Mouse (Mus musculus): Measurements from ENCODE around the gene Col4a2. TPM values are rescaled to one million over a fixed set of nuclear protein-coding genes. Genes with fewer than 3 reads are reported as not detected.

Gene Col4a2
- polyA plus RNA-seq (2015; fragmentation: Nextera tagmentation; extraction: Ambion mirVana), result 28.6 and 39.1 TPM in 2 replicates

DNA sequence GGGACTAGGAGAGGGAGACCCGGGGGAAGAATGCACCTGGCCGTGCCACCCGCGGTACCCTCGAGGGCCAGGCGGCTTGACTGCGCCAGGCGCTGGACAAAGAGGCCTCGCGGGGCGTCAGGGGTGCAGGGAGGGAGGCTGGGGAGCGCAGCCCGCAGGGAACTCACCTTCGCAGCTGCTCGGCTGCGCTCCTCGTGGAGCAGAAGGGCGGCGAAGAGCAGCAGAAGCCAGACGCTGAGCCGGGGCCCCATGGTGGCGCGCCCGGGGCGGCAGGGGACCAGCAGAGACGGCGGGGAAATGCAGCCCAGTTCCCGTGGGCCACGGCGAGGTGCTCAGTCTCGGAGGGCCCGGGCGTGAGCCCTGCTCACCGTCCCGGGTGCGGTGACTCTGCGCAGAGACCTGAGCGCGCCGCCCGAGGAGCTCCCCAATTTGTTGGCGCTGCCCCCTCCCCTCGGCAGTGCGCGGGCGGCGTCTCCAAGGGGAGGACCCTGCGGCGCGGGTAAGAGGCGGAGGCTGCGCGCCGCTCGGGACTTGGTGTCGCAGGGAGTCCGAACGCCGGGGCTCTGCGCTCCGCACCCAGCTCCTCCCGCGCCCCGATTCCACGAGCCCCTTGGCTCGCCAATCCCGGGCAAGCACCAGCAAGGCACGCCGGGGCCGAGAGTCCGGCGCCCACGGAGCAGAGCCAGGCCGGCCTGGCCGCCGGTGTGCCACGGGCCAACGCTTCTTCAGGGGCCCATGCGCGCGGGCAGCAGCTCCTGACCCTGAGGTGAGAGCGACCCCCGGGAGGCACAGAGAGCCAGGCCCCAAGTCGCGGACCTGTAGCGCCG lies at the start of gene Col4a2, which contains the start of gene Col4a1:
Gene Col4a2 (plus strand): TSS at position 457 of the 827 bp plus-strand sequence.
Gene Col4a1 (minus strand): TSS at position 478 of the 827 bp plus-strand sequence.
- Histone ChIP-seq H3K4me2 (replicated peaks) (peak within 1 kb of the TSS; percentile 88), H3K4me1 (replicated peaks) (peaks cover 34% of the 10 kb centered on the region), H3K9me3 (no peaks in the 10 kb centered on the region), H3K4me3 (replicated peaks) (peak within 1 kb of the TSS; percentile 54), H3K27me3 (peaks cover 91% of the 10 kb centered on the region), H3K9ac (replicated peaks) (peak within 1 kb of the TSS; percentile 70), H3K27ac (no peak within 1 kb of the TSS), H3K36me3 (no peaks in the 10 kb centered on the region)
- ATAC-seq, result peak; percentile 60
- WGBS, result 0% methylated on average over 86 of the region's 87 CpGs

DNA sequence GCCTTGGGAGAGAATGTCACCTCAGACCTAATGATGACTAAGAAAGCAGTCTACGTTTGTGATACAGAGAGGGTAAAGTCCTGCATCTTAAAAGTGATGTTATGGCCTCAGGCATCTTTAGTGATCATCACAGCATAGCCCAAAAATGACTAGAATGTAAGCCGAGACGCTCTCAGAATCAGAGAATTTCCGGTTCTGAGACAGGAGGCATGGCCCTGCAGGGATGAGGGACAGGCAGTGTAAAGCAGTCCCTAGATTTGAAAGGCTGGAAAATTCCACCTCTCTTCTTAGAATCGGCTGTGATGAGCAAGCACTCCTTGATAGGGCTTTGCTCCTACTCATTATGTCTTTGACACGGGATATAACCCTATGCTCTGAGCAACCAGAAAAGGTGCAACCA lies 48.8 kb upstream of the Col4a2 start:
- WGBS, result 85% methylated on average over 6 of the region's 6 CpGs

DNA sequence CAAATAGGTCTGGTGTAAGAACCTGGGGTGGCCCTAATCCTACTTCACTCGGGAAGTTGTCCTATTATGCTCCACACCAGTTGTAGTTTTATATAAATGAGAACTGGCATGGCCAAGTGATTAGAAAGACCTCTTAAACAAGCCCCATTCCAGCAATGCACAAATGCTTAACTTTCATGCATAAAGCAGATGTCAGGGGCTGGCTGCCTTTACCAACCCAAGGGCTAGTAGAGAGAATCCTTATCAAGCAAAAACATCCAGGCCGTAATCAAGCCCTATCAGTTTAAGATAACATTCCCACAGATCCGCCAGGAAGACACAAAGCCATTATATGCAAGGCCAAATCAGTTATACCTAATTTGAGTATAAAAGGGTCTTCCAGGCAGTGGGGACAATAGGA lies 46.6 kb upstream of the Col4a2 start:
- Histone ChIP-seq H3K9ac (replicated peaks) (no peak overlapping the region), H3K27ac (no peak overlapping the region), H3K4me2 (replicated peaks) (no peak overlapping the region), H3K9me3 (no peaks in the 10 kb centered on the region), H3K36me3 (no peaks in the 10 kb centered on the region), H3K27me3 (no peaks in the 10 kb centered on the region), H3K4me3 (replicated peaks) (no peak overlapping the region), H3K4me1 (replicated peaks) (no peaks in the 10 kb centered on the region)
- 65% methylated on average over 3 of the region's 3 CpGs for WGBS
- no peak for ATAC-seq

More for the DNA sequence above, 48.8 kb upstream of the Col4a2 start:
- Histone ChIP-seq H3K27ac (no peak overlapping the region), H3K4me2 (replicated peaks) (no peak overlapping the region), H3K36me3 (no peaks in the 10 kb centered on the region), H3K9ac (replicated peaks) (no peak overlapping the region), H3K4me1 (replicated peaks) (0 out of 2 replicates have a peak, but pooled peaks cover 3% of the 10 kb centered on the region), H3K4me3 (replicated peaks) (no peak overlapping the region), H3K27me3 (no peaks in the 10 kb centered on the region), H3K9me3 (no peaks in the 10 kb centered on the region)
- ATAC-seq, result no peak

DNA sequence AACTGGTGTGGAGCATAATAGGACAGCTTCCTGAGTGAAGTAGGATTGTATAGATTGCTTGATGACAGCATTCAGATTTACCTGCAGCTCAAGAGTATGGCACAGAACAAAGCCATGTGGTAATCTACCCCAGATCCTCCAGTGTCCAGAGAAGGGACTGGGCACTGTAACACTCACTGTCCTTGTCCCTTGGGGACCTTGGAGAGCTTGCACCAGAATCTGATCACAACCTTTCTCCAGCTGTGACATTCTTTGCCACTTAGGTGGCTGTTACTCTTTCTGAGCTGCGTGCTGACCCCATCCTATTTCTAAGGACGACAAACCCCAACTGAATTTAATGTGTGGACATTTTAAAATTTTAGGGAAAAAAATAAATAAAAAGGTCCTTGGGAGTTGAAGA lies 46.1 kb upstream of the Col4a2 start:
- Histone ChIP-seq H3K4me3 (replicated peaks) (no peak overlapping the region), H3K4me2 (replicated peaks) (no peak overlapping the region), H3K9ac (replicated peaks) (no peak overlapping the region), H3K4me1 (replicated peaks) (no peaks in the 10 kb centered on the region), H3K36me3 (no peaks in the 10 kb centered on the region), H3K27ac (no peak overlapping the region), H3K27me3 (no peaks in the 10 kb centered on the region), H3K9me3 (no peaks in the 10 kb centered on the region)
- 93% methylated on average over 2 of the region's 2 CpGs for WGBS
- ATAC-seq, result no peak

DNA sequence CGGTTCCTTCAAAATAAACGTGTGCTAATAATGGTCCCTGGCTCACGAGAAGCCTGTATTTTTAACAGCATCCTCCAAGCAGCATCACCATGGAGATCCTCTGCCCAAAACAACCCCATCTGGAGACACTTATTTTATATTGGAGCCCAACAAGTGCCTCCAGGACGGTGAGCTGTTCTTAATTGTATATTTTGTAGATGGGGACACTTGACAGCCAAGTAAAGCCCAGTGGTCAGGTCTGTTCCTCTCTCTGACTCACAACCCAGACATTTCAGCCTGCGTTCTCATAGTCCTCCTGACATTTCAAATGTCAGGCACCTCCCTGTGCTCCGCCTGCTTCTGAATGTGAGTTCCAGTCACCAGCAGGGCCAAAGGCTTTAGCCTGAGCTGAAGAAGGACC lies 43.9 kb upstream of the Col4a2 start:
- H3K27ac ChIP-seq, result no peak overlapping the region
- no peak overlapping the region for H3K4me3 ChIP-seq (replicated peaks)
- no peaks in the 10 kb centered on the region for H3K9me3 ChIP-seq
- no peak overlapping the region for H3K4me2 ChIP-seq (replicated peaks)
- WGBS, result 86% methylated on average over 6 of the region's 6 CpGs
- no peaks in the 10 kb centered on the region for H3K4me1 ChIP-seq (replicated peaks)
- no peaks in the 10 kb centered on the region for H3K36me3 ChIP-seq
- H3K9ac ChIP-seq (replicated peaks), result no peak overlapping the region
- ATAC-seq, result no peak
- H3K27me3 ChIP-seq, result no peaks in the 10 kb centered on the region

DNA sequence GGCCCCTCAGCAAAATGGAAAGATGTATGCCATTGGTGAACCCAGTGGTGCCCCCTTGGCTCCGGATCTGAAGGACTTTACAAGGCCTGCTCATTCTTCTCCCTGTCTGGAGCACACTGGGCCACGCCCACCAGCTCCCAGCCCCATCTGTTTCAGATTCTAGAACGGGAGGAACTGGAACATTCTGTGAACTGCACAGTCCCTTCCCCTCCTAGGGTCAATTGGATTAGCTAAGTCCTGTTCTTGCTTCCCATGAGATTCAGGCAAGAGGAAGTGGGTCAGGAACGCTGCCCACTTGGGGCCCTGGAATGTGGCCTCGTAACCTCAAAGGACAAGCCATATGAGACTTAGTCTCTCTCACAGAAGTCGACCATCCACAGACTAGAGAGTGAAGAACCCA lies 41.8 kb upstream of the Col4a2 start:
- Histone ChIP-seq H3K27ac (no peak overlapping the region), H3K27me3 (no peaks in the 10 kb centered on the region), H3K9me3 (no peaks in the 10 kb centered on the region), H3K4me1 (replicated peaks) (no peaks in the 10 kb centered on the region), H3K4me3 (replicated peaks) (no peak overlapping the region), H3K9ac (replicated peaks) (no peak overlapping the region), H3K4me2 (replicated peaks) (no peak overlapping the region), H3K36me3 (no peaks in the 10 kb centered on the region)
- 79% methylated on average over 6 of the region's 6 CpGs for WGBS
- no peak for ATAC-seq

DNA sequence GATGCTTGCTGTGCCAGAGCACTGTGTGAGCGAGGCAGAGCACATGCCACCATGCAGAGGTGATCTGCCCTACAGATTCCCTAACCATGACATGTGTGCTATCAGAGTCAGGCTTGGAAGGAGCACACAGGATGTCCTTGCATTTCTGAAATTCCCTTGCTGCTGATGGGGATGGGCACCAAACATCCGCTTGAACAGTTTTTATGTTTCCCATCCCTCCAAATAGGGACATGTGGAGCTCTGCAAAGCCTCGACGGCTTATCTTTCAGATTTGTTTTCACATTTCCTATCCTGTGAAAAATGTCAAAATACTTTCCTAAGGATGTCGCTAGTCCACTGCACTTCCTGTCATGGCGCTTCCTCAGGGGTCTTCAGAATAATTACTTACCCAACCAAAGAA lies 40.4 kb upstream of the Col4a2 start:
- no peak overlapping the region for H3K4me2 ChIP-seq (replicated peaks)
- H3K4me1 ChIP-seq (replicated peaks), result no peaks in the 10 kb centered on the region
- H3K27ac ChIP-seq, result no peak overlapping the region
- no peaks in the 10 kb centered on the region for H3K27me3 ChIP-seq
- 89% methylated on average over 6 of the region's 6 CpGs for WGBS
- H3K9me3 ChIP-seq, result no peaks in the 10 kb centered on the region
- H3K36me3 ChIP-seq, result no peaks in the 10 kb centered on the region
- no peak overlapping the region for H3K4me3 ChIP-seq (replicated peaks)
- ATAC-seq, result no peak
- no peak overlapping the region for H3K9ac ChIP-seq (replicated peaks)

DNA sequence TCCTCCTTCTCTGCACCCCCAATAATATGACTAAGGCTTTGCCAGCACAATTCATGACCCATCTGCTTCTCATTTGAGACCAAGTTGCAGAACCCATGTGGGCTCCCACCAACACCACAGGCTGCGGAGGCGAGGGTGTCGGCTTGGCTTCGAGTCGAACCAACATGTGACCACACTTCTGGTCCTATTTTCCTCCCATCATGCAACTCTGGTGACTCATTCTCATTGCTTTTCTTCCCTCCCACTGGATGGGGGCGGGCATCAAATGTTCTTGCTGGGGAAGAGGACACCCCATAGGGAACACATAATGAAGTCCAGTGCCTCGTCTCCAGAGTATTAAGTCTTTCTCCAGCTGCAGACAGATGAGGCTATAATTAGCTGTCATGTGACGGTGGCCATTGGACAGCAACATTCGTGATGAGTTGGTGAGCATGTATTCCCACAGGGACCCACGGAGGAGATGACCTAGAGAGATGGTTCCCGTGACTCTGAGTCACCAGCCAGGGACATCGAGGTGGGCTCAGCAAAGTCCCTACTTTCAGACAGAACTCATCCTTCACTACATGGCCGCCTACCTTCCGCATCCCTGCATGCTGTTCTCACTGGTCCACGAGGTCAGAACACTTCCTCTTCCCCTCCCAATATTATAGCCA lies 39.0 kb upstream of the Col4a2 start:
- no peak overlapping the region for H3K27ac ChIP-seq
- no peak overlapping the region for H3K4me2 ChIP-seq (replicated peaks)
- H3K9ac ChIP-seq (replicated peaks), result no peak overlapping the region
- no peaks in the 10 kb centered on the region for H3K27me3 ChIP-seq
- H3K4me3 ChIP-seq (replicated peaks), result no peak overlapping the region
- no peak for ATAC-seq
- H3K36me3 ChIP-seq, result no peaks in the 10 kb centered on the region
- no peaks in the 10 kb centered on the region for H3K9me3 ChIP-seq
- 87% methylated on average over 15 of the region's 15 CpGs for WGBS
- H3K4me1 ChIP-seq (replicated peaks), result 0 out of 2 replicates have a peak, but pooled peaks cover 8% of the 10 kb centered on the region

DNA sequence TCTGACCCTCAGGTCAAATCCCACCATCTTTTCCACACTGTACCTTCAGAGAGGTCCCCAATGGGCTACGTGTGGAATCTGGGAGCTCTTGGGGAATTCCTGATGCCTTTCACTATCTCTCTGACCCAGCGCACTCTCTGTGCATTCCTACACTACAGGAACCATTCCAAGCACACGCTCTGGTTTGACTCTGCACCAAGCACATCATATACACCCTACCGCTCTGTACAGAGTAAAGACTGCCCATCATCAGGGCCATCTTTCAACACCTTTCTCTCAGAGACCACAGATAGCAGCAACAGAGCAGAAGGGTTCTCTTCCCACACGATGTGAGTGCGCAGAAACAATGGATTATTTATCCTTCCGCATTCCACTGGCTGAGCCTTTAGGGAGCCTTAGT lies 38.2 kb upstream of the Col4a2 start:
- ATAC-seq, result no peak
- Histone ChIP-seq H3K27me3 (no peaks in the 10 kb centered on the region), H3K4me1 (replicated peaks) (peaks cover 16% of the 10 kb centered on the region; the same call in 1 of the 2 replicates), H3K27ac (no peak overlapping the region), H3K4me3 (replicated peaks) (no peak overlapping the region), H3K9me3 (no peaks in the 10 kb centered on the region), H3K4me2 (replicated peaks) (no peak overlapping the region), H3K9ac (replicated peaks) (no peak overlapping the region), H3K36me3 (no peaks in the 10 kb centered on the region)
- WGBS, result 85% methylated on average over 7 of the region's 7 CpGs

DNA sequence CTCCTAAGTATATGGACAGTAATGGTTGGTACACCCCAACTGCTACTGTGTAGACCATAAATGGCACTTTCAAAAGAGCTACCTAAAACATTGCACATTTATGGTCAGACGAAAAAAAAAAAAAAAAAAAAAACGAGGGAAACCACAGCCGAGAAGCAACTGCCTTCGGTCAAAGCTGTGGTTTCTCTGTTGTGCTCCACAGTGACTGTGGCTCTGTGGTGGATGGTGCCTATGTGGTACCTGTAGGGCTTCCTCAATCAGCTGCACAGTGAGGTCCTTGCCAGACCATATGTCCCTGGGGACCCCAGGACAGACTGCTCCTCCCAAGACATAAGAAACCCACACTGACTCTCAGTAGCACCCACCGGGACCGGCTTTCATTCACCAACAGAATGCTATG lies 36.3 kb upstream of the Col4a2 start:
- Histone ChIP-seq H3K4me3 (replicated peaks) (no peak overlapping the region), H3K9ac (replicated peaks) (no peak overlapping the region), H3K27ac (no peak overlapping the region), H3K4me2 (replicated peaks) (no peak overlapping the region), H3K9me3 (no peaks in the 10 kb centered on the region), H3K4me1 (replicated peaks) (peaks cover 16% of the 10 kb centered on the region; the same call in 1 of the 2 replicates), H3K27me3 (no peaks in the 10 kb centered on the region), H3K36me3 (no peaks in the 10 kb centered on the region)
- WGBS, result 89% methylated on average over 5 of the region's 6 CpGs
- no peak for ATAC-seq

DNA sequence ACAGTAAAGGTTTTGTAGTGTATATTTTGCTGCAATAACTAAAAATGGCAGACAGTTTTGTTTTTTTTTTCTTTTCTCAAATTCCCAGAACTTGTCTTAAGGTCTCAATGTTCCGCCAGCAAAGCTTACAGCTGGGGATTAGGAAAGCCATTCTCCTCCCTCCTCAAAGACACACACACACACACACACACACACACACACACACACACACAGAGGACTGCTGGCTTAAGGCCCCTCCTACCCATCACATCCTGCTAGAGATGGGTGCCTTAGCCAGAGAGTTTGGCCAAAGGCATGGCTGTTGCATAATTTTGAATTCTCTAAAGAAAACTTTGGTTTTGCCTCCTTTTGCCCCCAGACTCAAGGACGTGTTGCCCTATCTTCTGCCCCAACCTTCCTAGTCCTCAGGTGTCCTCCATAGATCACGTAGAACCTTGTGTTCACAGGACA lies 35.0 kb upstream of the Col4a2 start:
- Histone ChIP-seq H3K9me3 (no peaks in the 10 kb centered on the region; the same call in 1 of the 2 replicates), H3K4me2 (replicated peaks) (no peak overlapping the region), H3K36me3 (no peaks in the 10 kb centered on the region), H3K9ac (replicated peaks) (no peak overlapping the region), H3K4me3 (replicated peaks) (no peak overlapping the region), H3K4me1 (replicated peaks) (peaks cover 23% of the 10 kb centered on the region), H3K27me3 (no peaks in the 10 kb centered on the region), H3K27ac (no peak overlapping the region)
- WGBS, result 63% methylated on average over 3 of the region's 3 CpGs
- ATAC-seq, result no peak

DNA sequence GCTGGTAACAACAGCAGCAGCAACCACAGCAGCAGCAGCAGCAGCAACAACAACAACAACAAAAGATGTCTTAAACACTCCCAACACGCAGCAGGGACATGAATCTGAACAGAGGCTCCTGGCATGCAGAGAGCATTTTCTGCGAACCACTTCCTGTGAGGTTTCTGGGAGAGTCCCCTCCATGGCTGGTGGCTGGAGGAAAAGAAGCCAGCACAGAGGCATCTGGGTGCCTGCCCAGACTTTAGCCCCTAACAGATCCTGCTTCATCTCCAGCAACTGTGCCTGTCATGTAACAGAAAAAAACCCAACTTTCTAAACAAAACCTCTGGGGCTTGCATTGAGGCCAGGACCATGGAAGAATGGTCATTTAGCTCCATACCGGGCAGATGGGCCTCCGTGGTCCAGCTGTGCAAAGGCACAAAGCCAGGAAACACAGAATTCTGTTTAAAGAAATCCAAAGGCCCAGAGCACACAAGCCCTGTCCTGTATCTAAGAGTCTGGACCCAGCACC lies 34.4 kb upstream of the Col4a2 start:
- WGBS, result 61% methylated on average over 4 of the region's 4 CpGs
- no peak overlapping the region for H3K9ac ChIP-seq (replicated peaks)
- ATAC-seq, result no peak
- no peak overlapping the region for H3K4me2 ChIP-seq (replicated peaks)
- no peaks in the 10 kb centered on the region for H3K27me3 ChIP-seq
- H3K27ac ChIP-seq, result no peak overlapping the region
- peaks cover 29% of the 10 kb centered on the region for H3K4me1 ChIP-seq (replicated peaks)
- no peaks in the 10 kb centered on the region; the same call in 1 of the 2 replicates for H3K9me3 ChIP-seq
- H3K36me3 ChIP-seq, result no peaks in the 10 kb centered on the region
- H3K4me3 ChIP-seq (replicated peaks), result no peak overlapping the region
